Mouse (Mus musculus) right cerebral cortex, postnatal 10 days (tissue): ENCODE measurements at regions not wholly inside any gene's neighbourhood (a gene's known extent, or its start where the extent isn't known, plus 50 kb on each side); places are given as distances from the start of the nearest gene placed in this dataset.

Experiments used
- DNase-seq, 2 experiments: peaks; one replicate each; pipeline ENCODE4 v3.0.0; 2021; ENCODE audit warnings: low spot score in 2 of 2

DNA sequence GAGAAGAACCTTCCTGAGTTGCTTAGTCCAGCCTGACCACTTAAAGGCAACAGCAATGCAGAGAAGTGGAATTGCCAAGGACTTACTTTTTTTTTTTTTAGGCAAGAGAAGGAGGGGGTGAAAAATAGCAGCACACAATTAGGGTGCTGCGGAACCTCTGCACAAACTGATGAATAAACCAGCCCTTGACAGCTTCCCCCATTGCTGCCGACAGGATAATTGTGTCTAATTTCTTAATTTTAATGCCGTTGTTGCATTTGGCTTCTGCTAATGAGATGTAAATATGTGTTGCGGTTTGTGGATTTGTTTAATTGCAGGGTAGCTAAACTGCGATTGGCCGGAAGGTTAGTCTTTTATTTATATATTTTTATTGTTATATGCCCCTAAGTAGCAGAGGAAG, 157.5 kb upstream of the B3gat1 start:
- no peak for DNase-seq

DNA sequence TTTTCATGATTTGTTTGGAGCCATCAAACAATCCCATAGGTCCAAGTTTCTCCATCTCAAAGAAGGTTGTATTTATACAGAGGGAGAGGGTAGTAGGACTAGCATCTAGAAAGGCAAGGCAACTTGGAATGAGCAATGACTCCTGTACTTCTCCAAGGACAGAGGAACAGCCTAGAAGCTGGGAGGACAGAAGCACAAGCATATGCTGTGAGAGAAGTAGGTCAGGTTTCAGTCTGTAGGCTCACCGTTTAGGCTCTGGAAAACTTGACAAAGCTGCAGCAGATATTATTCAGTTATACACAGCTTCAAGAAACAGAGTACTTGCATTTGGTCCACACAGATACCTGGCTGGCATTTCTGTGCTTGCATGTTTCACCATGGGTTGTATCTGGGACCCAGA, 131.5 kb upstream of the B3gat1 start:
- DNase-seq: no peak

- no peak for DNase-seq
Measured at GRCm38 (mm10) chr9:26604552-26604951, 129.0 kb upstream of the B3gat1 start.

DNA sequence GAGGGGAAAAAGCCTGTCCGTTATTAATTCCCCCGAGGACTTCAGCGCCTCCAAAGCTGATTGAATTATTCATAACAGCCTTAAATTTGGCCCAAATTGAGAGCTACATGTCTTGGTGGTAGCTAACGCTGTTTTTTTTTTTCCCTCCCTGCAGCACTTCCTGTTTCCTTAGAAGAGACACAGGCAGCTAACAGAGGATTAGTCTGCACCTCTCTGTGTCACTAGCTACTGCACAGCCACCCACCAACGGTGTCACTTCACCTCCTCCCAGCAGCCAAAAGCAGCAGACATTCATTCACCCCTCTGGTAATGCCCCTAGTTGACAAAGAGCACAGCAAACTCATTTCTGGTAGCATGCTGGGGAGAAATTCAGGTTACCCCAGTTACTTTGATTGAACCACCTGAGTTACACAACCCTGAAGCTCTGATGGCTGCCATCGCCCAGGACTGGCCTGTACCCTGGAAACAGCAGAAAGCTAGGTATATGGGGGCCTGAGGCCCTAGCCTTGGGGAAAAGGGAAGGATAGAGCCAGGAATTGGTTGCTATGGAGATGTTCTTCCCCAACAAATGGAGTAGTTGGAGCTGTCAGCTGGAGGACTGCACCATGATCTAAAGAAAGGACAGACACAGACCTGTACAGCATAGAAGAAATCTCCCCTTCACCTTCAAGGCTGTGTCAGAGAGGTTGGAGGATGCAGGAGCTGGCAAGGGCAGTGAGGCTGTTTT, 121.7 kb upstream of the B3gat1 start:
- DNase-seq: no peak

- DNase-seq: peak in 1 of 2 experiments; percentile 17
Measured at GRCm38 (mm10) chr9:26622840-26623448, 110.6 kb upstream of the B3gat1 start.

DNA sequence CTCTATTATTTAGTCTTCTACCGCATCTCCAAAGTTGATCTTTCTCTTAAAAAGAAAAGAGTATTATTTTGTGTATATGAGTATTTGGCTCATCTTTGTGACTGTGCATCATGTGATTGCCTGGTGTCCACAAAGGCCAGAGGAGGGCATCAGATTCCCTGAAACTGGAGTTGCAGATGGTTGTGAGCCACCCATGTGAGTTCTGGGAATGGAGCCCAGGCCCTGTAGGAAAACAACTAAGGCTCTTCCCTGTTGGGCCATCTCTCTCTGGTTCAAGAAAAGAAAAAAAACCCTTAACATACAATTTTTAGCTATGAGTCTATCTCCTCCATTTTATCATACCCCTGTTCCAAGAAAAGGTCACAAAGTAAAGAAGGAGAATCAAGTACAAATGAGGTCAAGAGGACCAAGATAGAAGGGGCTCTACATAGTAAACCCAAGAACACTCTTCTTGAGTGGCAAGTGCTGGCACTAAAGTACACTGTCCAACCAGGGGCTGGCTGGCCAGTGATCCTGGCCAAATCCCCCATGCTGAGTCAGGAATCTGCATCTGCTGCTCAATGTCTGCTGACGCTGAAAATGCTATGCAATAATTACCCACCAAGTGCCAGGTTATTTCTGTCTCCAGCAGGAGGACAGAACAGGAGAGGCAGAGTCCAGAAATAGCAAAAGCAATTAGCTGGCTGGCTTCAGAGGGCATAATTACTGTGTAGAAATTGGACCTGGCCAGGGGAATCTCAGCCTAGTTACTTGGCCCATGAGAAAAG, 108.2 kb upstream of the B3gat1 start:
- peak in 1 of 2 experiments; percentile 35 for DNase-seq

DNA sequence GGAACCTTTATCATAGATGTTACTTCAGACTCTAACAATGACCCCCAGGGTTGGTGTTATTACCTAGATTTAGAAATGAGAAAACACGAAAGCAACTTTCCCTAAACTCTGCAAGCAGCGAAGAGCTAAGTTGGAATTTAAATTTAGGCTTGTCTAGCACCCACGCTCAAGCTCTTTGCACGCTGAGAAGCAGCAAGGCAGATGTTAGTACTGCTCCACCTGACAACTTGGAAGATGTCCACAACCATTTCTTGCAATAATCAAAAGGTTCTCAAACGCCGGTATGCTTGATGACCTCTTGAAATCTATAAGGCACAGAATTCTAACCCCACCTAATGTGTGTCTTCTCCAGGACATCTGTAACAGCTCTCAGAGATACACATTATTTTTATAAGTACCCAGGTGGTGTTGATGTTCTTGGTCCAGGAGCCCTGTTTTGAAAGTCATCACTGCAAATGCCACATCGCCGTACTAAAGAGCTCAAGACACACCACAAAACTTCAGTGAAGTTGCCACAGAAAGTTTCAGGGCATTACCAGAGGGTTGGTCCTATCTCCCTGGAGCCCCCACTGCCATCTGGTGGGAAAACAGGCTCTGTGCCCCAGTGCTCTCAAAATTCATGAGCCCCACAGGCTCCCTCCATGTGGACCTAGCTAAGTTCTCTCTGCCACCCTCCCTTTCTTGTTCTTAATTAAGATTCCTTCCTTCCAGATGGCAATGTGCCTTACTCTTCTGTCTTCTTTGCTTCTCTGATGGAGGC, 100.5 kb upstream of the B3gat1 start:
- peak; percentile 73 to 84 for DNase-seq

- DNase-seq: peak; percentile 60 to 84
Measured at GRCm38 (mm10) chr9:26635211-26635610, 98.3 kb upstream of the B3gat1 start.

DNA sequence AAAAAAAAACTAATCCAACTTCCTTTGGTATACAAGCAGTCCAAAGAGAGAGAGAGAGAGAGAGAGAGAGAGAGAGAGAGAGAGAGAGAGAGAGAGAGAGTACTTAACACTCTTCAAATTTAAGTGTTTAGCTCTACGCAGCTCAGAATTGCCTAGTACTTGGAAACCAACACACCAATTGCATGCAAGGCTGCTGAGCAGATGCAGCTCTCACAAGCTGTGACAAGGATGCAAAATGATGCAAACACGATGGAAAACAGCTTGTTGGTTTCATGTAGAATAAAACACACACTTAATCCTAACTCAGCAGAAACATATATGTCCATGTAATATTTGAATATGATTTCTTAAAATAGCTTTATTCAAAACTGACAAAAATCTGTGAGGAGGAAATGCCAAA, 94.9 kb upstream of the B3gat1 start:
- DNase-seq: peak in 1 of 2 experiments; percentile 20

GRCm38 (mm10) chr9:26642302-26642701, 91.2 kb upstream of the B3gat1 start:
- DNase-seq: no peak

DNA sequence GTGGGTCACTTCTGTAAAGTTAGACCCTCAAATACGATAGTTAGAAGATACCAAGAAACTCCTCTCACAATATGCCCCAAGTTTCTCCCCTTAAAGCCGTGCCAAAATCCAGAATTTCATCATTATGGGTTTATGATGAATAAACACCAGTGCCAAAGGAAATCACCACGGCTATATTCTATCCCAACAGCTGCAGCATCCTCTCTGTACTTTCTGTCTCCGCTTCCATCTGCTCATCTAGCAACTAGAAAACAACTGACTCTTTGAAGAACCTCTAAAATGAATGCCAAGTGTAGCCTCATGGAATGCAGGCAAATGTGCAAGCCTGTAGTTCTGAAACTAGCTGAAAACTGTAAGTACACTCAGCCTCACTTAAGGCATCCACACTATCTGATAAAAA, 90.7 kb upstream of the B3gat1 start:
- DNase-seq: no peak

GRCm38 (mm10) chr9:26649506-26649905, 84.0 kb upstream of the B3gat1 start:
- DNase-seq: peak; percentile 43 to 70

DNA sequence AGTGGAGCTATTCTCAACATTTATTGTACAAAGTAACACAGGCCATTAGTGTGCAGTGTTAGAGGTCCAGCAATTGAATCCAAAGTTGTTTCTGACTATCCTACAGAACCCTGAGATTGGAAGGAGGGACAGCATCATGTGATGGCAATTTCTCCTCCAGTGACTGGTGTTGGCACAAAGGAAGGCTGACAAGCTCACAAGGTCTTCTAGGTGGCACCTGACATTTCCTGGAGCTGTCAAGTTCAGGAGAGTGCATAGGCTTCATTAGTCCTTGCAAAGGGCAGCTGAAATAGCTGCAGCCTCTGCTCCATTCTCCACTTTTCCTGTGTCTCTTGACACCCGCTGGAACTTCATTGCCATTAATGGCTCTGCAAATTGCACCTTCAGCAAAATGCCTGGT, 80.6 kb upstream of the B3gat1 start:
- DNase-seq: no peak

DNA sequence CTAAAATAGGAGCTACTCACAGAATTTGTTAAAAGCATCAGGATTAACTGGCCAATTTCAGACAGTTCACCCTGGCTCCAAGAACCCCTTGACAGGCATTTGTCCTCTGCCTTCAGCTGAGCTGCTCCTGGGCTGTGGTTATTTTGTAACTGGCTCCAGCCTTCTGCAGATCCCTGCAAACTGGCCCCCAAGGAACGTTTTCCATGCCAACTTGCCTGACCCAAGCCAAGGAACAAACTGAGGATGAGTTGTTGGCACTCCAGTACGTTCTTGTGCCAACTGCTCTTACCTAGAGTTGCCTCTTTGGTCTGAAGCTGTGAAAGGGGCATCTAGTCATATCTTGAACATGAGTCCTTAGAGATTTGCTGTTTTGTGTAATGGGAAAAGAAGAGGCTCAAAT, 74.2 kb upstream of the B3gat1 start:
- no peak for DNase-seq

DNA sequence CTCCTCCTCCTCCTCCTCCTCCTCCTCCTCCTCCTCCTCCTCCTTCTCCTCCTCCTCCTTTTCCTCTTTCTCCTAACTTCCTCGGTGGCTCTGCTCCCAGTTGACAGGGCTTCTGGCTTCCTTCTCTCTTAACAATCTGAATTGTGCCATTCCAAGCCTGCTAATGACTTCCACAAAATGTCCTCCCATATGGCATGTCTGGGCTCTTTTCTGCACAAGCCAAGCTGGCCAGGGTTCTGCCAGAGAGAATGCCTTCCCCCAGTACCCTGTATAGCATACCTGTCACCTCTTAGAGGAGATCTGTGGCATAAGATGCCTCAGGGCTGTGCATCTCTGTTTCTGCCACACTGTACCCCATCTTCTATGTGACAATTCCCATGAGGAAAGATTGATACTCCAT, 70.0 kb upstream of the B3gat1 start:
- no peak for DNase-seq

DNA sequence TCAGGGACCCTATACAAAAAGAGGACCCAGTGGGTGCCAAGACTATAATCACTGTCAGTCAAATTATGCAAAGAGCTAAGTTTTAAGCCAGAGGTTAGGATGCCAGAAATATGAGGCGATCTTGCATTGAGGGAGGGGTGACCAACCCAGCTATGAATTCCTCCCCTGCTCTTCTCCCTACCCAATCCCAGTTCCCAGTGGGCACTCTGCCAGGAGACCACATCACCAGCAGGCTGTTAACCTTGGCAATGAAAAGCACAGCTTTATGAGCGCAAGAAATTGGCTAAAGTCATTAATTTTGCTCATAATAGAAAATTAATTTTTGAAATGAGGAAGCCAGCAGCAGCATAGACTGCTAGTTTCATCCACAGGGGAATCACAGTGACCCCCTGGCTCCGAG, 65.7 kb upstream of the B3gat1 start:
- peak in 1 of 2 experiments; percentile 40 for DNase-seq

- DNase-seq: no peak
Measured at GRCm38 (mm10) chr9:26674059-26674757, 59.3 kb upstream of the B3gat1 start.

GRCm38 (mm10) chr9:26678288-26678687, 55.2 kb upstream of the B3gat1 start:
- DNase-seq: no peak

DNA sequence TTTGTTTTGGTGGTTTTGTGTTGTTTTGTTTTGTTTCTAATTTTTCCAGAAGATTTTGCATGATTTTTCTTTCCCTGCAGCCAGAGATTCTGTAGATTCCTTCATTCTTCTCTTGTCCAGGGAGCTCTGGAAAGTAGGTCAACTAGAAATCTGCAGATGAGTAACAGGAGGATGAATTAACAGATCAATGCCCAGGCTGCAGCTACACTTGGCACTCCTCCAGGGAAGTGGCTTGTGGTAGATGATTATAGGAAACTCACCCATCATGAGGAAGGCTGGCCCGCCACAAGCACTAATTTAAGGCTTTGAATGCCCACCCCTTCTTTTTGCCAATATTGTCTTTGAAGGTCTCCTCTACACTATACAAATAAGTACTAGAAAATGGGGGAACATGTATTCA, 52.0 kb upstream of the B3gat1 start:
- DNase-seq: peak; percentile 33 to 40
